Mouse (Mus musculus): ENCODE data around the gene Dmkn. TPM values are rescaled to one million over a fixed set of nuclear protein-coding genes. Genes with fewer than 3 reads are reported as not detected.

Gene Dmkn
- polyA plus RNA-seq, 1 experiment from 2014 or later, result 1.3 TPM

DNA sequence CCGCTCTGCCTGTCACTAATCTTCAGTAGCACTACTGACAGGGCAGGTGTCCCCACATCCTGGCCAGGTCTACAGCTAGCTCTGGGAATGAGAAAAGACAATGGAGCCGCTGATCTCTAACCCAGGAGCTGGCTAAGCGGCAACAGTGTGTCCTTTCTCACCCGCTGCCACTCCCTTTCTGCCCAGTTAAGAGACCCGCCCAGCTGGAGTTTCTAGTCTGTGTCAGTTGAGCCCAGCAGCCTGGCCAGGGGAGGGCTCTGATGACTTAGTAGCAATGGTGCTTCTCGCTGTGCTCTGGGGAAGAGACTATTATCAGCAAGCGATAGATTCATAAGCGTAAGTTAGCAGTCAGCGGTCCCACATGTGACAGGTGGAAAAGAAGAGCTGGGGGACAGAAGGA is 5.7 kb downstream of the Dmkn start:
- Histone ChIP-seq H3K4me2 (no peak overlapping the region), H3K9ac (no peak overlapping the region), H3K27ac (no peak overlapping the region), H3K4me1 (no peaks in the 10 kb centered on the region), H3K9me3 (replicated peaks) (no peaks in the 10 kb centered on the region), H3K36me3 (no peaks in the 10 kb centered on the region), H3K4me3 (replicated peaks) (no peak overlapping the region), H3K27me3 (peaks cover 12% of the 10 kb centered on the region; the same call in 1 of the 2 replicates)
- 40% methylated on average over 9 of the region's 9 CpGs for WGBS
- ATAC-seq (replicated peaks; ENCODE audit: low FRiP score), result no peak

DNA sequence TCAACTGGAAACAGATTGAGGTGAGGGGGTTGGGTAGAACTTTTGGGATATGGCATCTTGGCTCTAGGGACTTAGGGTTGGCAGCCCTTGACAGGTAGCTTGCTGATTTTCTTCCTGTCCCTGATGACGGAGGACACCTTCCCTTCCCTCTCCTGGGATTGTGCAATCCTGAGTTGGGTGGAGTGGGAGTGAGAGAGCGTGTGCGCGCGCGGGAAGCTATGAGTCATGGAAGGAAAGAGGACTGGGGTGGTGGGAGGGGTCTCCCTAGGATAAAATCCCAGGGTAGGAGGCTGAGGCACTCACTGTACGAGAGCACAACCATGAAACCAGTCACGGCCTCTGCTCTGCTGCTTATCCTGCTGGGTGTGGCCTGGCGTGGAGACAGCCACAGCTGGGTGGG is 12.5 kb downstream of the Dmkn start:
- 0 out of 2 replicates have a peak, but pooled peaks cover 2% of the 10 kb centered on the region for H3K4me1 ChIP-seq
- H3K36me3 ChIP-seq, result no peaks in the 10 kb centered on the region
- H3K27ac ChIP-seq, result no peak overlapping the region
- 86% methylated on average over 9 of the region's 9 CpGs for WGBS
- H3K27me3 ChIP-seq, result no peaks in the 10 kb centered on the region
- H3K4me2 ChIP-seq, result no peak overlapping the region
- H3K9me3 ChIP-seq (replicated peaks), result no peaks in the 10 kb centered on the region
- ATAC-seq (replicated peaks; ENCODE audit: low FRiP score), result no peak
- H3K4me3 ChIP-seq (replicated peaks), result no peak overlapping the region
- no peak overlapping the region for H3K9ac ChIP-seq

DNA sequence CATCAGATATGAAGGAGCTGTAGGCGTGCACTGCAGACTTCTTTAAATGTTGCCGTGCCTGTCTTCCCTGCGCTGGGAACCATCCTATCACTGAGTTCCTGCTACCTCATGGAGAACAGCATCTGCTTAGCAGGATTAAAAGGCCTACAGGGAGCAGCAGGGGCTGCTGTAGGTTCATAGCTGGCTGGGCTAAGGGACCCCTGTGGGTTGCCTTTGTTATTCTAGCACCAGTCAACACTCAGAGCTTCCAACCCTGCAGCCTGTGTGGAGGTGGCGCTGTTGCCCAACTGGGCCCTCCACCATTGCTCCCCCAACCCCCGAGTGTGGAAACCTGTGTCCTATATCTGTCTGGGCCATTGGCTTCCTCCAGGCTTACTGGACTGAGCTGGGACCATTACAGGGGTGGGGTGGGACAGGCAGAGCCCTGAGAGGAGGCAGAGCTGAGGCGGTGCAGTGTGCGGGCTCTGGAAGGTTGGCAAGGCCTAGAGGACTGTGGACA is 13.6 kb downstream of the Dmkn start:
- Histone ChIP-seq H3K27me3 (no peaks in the 10 kb centered on the region), H3K36me3 (no peaks in the 10 kb centered on the region), H3K4me3 (replicated peaks) (no peak overlapping the region), H3K4me2 (no peak overlapping the region), H3K4me1 (0 out of 2 replicates have a peak, but pooled peaks cover 2% of the 10 kb centered on the region), H3K9me3 (replicated peaks) (no peaks in the 10 kb centered on the region), H3K9ac (no peak overlapping the region), H3K27ac (no peak overlapping the region)
- no peak for ATAC-seq (replicated peaks; ENCODE audit: low FRiP score)
- WGBS, result 62% methylated on average over 7 of the region's 7 CpGs

DNA sequence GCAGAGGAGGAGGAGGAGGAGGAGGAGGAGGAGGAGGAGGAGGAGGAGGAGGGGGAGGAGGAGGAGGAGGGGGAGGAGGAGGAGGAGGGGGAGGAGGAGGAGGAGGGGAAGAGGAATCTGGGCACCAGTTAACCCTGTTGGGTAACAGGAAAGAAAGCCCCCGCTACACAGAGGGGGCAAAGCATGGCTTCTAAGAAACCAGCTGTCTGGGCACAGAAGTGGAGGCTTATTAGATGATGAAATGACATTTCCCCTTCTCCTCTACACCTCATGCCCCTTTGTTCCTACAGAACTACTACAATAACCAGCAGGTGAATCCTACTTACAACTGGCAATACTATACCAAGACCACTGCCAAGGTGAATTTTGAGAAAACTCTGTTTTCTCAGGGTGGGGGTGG is 14.4 kb downstream of the Dmkn start:
- Histone ChIP-seq H3K4me1 (0 out of 2 replicates have a peak, but pooled peaks cover 2% of the 10 kb centered on the region), H3K4me2 (no peak overlapping the region), H3K9ac (no peak overlapping the region), H3K9me3 (replicated peaks) (no peaks in the 10 kb centered on the region), H3K27me3 (no peaks in the 10 kb centered on the region), H3K36me3 (no peaks in the 10 kb centered on the region), H3K27ac (no peak overlapping the region), H3K4me3 (replicated peaks) (no peak overlapping the region)
- ATAC-seq (replicated peaks; ENCODE audit: low FRiP score), result no peak
- WGBS, result 100% methylated on average over 1 of the region's 1 CpGs

DNA sequence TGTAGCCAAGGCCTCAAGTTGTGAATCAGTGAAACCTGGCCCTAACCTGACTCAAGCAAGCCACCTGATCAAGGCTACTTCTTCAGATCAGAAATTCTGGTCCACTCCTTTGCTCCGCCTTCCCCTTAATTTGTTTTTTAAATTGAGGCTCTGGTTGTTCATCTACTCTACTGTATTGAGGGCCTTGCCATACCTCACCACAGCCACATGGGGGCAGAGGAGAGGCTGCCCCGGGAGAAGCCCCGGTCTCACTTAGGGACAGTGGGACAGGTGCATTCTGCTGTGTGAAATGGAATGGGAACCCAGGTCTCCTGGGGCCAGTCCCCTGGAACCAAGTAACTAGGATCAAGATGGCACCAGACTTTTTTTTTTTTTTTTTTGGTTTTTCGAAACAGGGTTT is 18.2 kb downstream of the Dmkn start:
- H3K27ac ChIP-seq, result peak overlapping the region; percentile 10; the same call in 1 of the 2 replicates

DNA sequence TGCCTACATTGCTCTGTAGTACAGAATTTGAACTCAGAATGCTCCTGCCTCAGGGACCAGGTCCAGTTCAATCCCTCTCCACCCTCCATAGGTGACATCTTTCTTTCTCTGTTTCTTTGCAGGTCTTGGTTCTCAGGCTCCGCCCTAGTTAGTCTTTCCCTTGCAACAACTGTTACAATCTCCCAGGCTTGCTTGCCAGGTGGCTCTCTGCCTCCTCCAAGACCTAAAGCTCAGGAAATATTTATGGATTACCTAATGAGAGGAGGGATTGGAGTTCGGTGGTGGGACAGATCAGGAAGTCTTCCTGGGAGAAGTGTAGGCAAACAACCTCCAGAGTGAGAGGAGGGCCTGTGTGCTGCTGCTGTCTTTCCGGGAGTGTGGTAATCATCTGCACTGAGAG is 19.1 kb downstream of the Dmkn start:
- H3K4me3 ChIP-seq (replicated peaks), result no peak overlapping the region
- no peaks in the 10 kb centered on the region for H3K27me3 ChIP-seq
- H3K36me3 ChIP-seq, result no peaks in the 10 kb centered on the region
- no peak overlapping the region for H3K4me2 ChIP-seq
- WGBS, result 81% methylated on average over 3 of the region's 3 CpGs
- H3K4me1 ChIP-seq, result 0 out of 2 replicates have a peak, but pooled peaks cover 2% of the 10 kb centered on the region
- no peak overlapping the region for H3K27ac ChIP-seq
- no peaks in the 10 kb centered on the region for H3K9me3 ChIP-seq (replicated peaks)
- H3K9ac ChIP-seq, result no peak overlapping the region
- ATAC-seq (replicated peaks; ENCODE audit: low FRiP score), result no peak

More for the DNA sequence above, 18.2 kb downstream of the Dmkn start:
- no peak for ATAC-seq (replicated peaks; ENCODE audit: low FRiP score)
- H3K9me3 ChIP-seq (replicated peaks), result no peaks in the 10 kb centered on the region
- no peaks in the 10 kb centered on the region for H3K27me3 ChIP-seq
- no peak overlapping the region for H3K4me2 ChIP-seq
- H3K9ac ChIP-seq, result no peak overlapping the region
- WGBS, result 64% methylated on average over 4 of the region's 4 CpGs
- 0 out of 2 replicates have a peak, but pooled peaks cover 2% of the 10 kb centered on the region for H3K4me1 ChIP-seq
- no peaks in the 10 kb centered on the region for H3K36me3 ChIP-seq
- no peak overlapping the region for H3K4me3 ChIP-seq (replicated peaks)

DNA sequence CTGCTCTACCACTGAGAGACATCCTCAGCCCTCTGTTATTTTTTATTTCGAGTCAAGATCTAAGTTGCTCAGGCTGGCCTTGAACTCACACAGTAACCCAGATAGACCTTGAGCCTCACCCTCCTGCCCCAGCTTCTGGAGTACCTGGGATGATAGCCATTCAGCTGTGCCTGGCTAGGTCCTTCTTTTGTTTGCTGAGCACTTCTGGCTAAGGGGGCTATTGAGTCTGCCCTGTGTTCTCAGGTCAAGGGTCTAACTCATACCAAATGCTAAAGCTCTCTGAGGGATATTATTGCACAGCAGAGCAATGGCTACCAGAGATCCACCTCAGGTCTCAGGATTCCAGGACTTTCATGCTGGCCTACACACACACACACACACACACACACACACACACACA is 21.6 kb downstream of the Dmkn start:
- no peak for ATAC-seq (replicated peaks; ENCODE audit: low FRiP score)

DNA sequence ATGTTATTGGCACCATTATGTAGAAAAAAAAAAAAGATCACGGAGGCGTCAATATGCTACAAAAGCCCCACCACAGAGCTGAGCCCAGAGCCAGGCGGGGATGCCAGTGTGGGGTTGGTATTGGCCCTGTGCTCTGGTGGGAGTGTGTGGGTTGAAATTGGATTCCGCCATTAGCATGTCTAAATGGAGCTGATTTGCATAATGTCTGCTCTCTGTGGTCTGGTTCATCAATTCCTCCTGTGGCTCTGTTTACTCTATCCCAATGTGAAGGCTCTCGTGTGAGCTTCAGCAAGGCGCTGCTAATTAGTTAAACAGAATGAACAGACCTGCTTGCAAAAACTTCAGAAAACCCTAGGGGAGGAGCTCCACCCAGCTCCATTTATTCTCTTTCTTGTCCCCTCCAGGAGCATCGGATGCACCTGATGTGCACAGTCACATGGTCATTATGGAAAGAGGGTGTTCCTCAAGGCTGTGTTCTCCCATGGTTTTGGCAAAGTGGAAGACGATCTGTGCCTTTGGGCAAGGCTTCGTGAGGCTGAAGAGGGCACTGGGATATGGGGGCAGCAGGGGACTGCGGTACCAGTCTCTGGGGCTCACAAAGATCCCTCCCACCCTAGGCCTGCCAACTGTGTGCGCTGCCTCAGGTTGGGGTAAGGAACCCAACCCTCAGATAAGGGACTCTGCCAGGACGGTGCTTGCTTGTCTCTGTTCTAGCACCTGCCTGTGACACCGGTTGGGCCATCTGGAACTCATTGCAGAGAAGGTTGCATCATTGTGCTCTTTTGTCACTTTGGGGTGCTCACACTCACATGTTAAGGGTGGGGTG is 22.4 kb downstream of the Dmkn start:
- 0 out of 2 replicates have a peak, but pooled peaks cover under 1% of the 10 kb centered on the region for H3K4me1 ChIP-seq
- H3K4me3 ChIP-seq (replicated peaks), result no peak overlapping the region
- no peak for ATAC-seq (replicated peaks; ENCODE audit: low FRiP score)
- no peak overlapping the region for H3K27ac ChIP-seq
- no peak overlapping the region for H3K9ac ChIP-seq
- no peak overlapping the region for H3K4me2 ChIP-seq
- H3K9me3 ChIP-seq (replicated peaks), result no peaks in the 10 kb centered on the region
- 66% methylated on average over 13 of the region's 13 CpGs for WGBS
- H3K36me3 ChIP-seq, result no peaks in the 10 kb centered on the region
- H3K27me3 ChIP-seq, result no peaks in the 10 kb centered on the region

More for the DNA sequence above, 21.6 kb downstream of the Dmkn start:
- no peak overlapping the region for H3K27ac ChIP-seq
- no peak overlapping the region for H3K4me2 ChIP-seq
- H3K9ac ChIP-seq, result no peak overlapping the region
- WGBS, result 76% methylated on average over 1 of the region's 1 CpGs
- no peak overlapping the region for H3K4me3 ChIP-seq (replicated peaks)
- no peaks in the 10 kb centered on the region for H3K9me3 ChIP-seq (replicated peaks)
- H3K27me3 ChIP-seq, result no peaks in the 10 kb centered on the region
- H3K4me1 ChIP-seq, result 0 out of 2 replicates have a peak, but pooled peaks cover 2% of the 10 kb centered on the region
- H3K36me3 ChIP-seq, result no peaks in the 10 kb centered on the region

DNA sequence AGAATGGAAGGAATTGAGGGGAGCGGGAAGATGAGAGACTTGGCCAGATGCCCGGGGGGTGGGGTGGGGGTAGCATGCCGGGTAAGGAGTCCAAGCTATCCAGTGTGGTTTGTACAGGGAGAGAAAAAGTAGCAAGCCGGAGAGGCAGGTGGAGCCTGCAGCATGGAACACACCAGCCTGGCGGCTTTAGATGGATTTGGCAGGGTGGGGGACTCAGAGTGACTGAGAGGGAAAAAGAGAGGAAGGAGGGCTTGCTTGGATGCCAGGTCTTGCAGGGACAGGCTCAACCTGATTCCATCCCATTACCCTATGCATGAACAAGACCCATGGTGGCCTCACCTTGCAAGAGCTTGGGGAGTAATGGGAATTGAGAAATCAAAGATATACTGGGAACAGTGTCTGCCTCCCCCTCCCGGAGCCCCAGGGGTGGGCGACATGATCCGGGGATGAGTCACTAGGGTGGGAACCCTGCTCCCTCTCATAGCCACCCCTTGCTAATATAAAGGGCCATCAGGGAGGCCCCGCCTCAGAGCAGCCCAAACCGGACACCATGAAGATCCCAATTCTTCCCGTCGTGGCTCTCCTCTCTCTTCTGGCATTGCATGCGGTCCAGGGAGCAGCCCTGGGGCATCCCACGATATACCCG is 23.9 kb downstream of the Dmkn start, which contains the start of gene Krtdap:
Gene Krtdap, plus strand, starts transcription at position 520 of the 646 bp plus-strand sequence.
- H3K4me3 ChIP-seq (replicated peaks), result no peak within 1 kb of the TSS
- no peak within 1 kb of the TSS for H3K9ac ChIP-seq
- no peak for ATAC-seq (replicated peaks; ENCODE audit: low FRiP score)
- H3K4me2 ChIP-seq, result no peak within 1 kb of the TSS
- H3K27ac ChIP-seq, result no peak within 1 kb of the TSS
- H3K27me3 ChIP-seq, result no peaks in the 10 kb centered on the region
- H3K4me1 ChIP-seq, result peaks cover 3% of the 10 kb centered on the region; the same call in 1 of the 2 replicates
- H3K36me3 ChIP-seq, result no peaks in the 10 kb centered on the region
- 55% methylated on average over 15 of the region's 15 CpGs for WGBS
- no peaks in the 10 kb centered on the region for H3K9me3 ChIP-seq (replicated peaks)

DNA sequence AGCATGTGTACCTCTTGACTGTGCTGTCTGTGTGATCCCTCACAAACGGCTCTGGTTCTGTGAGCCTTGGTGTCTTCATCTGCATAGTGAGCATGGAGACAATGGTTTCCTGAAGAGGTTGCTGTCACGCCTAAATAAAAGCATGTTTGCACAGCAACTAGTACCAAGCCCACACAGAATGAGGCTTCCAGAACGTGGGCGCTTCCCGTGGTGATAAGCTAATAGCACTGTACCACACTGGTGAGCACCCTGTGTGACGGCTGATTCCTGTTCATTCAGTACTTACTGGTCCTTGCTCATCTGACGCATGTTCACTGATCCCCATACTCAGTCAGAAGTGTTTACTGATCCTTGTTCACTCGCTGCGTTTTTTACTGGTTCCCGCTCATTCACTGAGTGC is 26.6 kb downstream of the Dmkn start:
- H3K4me3 ChIP-seq (replicated peaks), result no peak overlapping the region
- H3K4me2 ChIP-seq, result no peak overlapping the region
- H3K9ac ChIP-seq, result no peak overlapping the region
- no peaks in the 10 kb centered on the region for H3K9me3 ChIP-seq (replicated peaks)
- H3K4me1 ChIP-seq, result peaks cover 3% of the 10 kb centered on the region; the same call in 1 of the 2 replicates
- H3K27me3 ChIP-seq, result no peaks in the 10 kb centered on the region
- ATAC-seq (replicated peaks; ENCODE audit: low FRiP score), result no peak
- no peak overlapping the region for H3K27ac ChIP-seq
- H3K36me3 ChIP-seq, result no peaks in the 10 kb centered on the region
- WGBS, result 85% methylated on average over 10 of the region's 10 CpGs

DNA sequence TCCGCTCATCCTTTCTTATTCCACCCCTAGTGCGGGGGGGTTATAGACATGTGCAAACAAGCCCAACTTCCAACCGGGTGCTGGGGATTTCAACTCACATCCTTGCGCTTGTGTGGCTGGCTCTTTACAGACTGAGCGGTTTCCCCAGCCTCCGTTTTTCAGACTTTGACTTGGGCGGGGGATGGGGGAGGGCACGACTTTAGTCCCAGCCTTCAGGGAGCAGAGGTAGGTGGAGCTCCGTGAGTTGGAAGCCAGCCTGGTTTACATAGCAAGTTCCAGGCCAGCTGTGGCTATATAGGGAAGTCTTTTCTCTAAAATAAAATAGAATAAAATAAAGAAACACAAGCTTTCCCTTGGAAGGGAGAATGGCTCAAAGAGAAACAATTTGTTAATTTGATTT is 28.4 kb downstream of the Dmkn start:
- 31% methylated on average over 9 of the region's 9 CpGs for WGBS
- Histone ChIP-seq H3K9me3 (replicated peaks) (no peaks in the 10 kb centered on the region), H3K36me3 (no peaks in the 10 kb centered on the region), H3K27me3 (no peaks in the 10 kb centered on the region), H3K27ac (no peak overlapping the region), H3K4me3 (replicated peaks) (no peak overlapping the region), H3K4me2 (no peak overlapping the region), H3K4me1 (peaks cover 3% of the 10 kb centered on the region; the same call in 1 of the 2 replicates), H3K9ac (no peak overlapping the region)
- no peak for ATAC-seq (replicated peaks; ENCODE audit: low FRiP score)

DNA sequence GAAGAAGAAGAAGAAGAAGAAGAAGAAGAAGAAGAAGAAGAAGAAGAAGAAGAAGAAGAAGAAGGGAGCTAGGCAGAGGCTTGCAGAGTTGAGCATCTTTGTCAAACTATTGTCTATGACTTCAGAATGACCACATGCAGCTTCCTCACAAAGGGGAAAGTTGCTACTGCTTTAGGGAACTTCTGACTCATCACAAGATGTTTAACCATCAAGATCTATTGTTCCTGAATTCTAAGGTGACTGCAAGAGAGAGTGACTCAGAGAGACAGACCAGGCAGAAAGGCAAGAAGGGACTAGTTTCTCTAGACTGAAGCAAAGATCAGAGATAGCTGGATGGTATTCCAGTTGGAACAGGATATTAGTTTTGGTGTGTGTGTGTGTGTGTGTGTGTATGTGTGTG is 31.4 kb downstream of the Dmkn start:
- Histone ChIP-seq H3K36me3 (no peaks in the 10 kb centered on the region), H3K9me3 (replicated peaks) (no peaks in the 10 kb centered on the region), H3K4me1 (peaks cover 3% of the 10 kb centered on the region; the same call in 1 of the 2 replicates), H3K27ac (no peak overlapping the region), H3K4me2 (no peak overlapping the region), H3K27me3 (no peaks in the 10 kb centered on the region), H3K9ac (no peak overlapping the region), H3K4me3 (replicated peaks) (no peak overlapping the region)
- no peak for ATAC-seq (replicated peaks; ENCODE audit: low FRiP score)
